Mouse (Mus musculus): ENCODE results near the gene Wdr31.

- TF ChIP-seq USF2 (conservative IDR thresholded peaks at IDR 0.05; ENCODE audit: low read depth, low read length), result no peak
- TF ChIP-seq EP300 (IDR thresholded peaks at IDR 0.05; ENCODE audit: low read length), result no peak
- no peak for TF ChIP-seq MYC (IDR thresholded peaks at IDR 0.05; ENCODE audit: low read depth, low read length)
- TF ChIP-seq IRF4 (IDR thresholded peaks at IDR 0.05; ENCODE audit: low read depth, low read length), result no peak
- TF ChIP-seq TBP (conservative IDR thresholded peaks at IDR 0.05; ENCODE audit: low read depth, low read length), result no peak
- TF ChIP-seq KAT2A (IDR thresholded peaks at IDR 0.05; ENCODE audit: insufficient replicate concordance, low read length), result no peak
- TF ChIP-seq CTCF (conservative IDR thresholded peaks at IDR 0.05 in 1 of 2, IDR thresholded peaks at IDR 0.05 in 1 of 2; ENCODE audit: low read depth in 2 of 2, low read length in 2 of 2), result no peak
Observed at GRCm38 (mm10) chr4:62500799-62501198, 30.1 kb upstream of the Wdr31 start.
